Mouse (Mus musculus) cerebellum, adult 2 months (tissue): ENCODE data around the gene Pih1d1.

ENCODE experiments used
- CTCF ChIP-seq: fragments of 200-500 bp; IDR thresholded peaks from 2 replicates; pipeline ENCODE4 v1.5.1; 2011; ENCODE audit warnings: low read depth, mild to moderate bottlenecking, control low read depth, low read length, moderate library complexity, borderline replicate concordance; ENCODE audit not compliant: insufficient read depth
- POLR2A ChIP-seq: fragments of 200-500 bp; IDR thresholded peaks from 2 replicates; pipeline ENCODE4 v1.6.1; 2011; ENCODE audit warnings: low read length, control low read depth, borderline replicate concordance; ENCODE audit not compliant: insufficient read depth

DNA sequence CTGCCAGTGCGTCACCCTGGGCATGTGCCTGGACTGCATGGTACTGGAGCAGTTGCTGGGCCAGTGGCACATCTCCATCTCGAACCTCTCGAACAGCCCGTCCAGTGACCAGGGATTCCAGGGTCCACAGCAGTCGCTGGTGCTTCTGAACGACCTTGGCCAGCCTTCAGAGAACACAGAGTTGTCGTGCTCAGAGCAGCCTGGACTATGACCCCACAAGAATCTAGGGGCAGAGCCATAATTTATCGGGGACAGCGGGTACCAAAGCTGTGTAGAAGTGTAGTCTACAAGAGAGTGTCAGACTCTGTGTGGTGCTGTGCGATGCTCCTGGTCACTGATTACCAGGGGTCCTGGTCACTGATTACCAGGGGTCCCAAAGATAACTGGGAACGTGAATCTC is 6.2 kb upstream of the Pih1d1 start:
- no peak for TF ChIP-seq POLR2A
- no peak for TF ChIP-seq CTCF
